Mouse (Mus musculus): ENCODE results near the gene S100a5. TPM values are rescaled to one million over a fixed set of nuclear protein-coding genes. Genes with fewer than 3 reads are reported as not detected.

The S100a5 gene
- polyA plus RNA-seq (2015; fragmentation: Nextera tagmentation; extraction: Ambion mirVana): 0.46 TPM in 1 of 2 replicates, not detected in the other

- Histone ChIP-seq H3K27ac (no peak within 1 kb of the TSS), H3K4me3 (replicated peaks) (no peak within 1 kb of the TSS), H3K9ac (no peak within 1 kb of the TSS), H3K9me3 (replicated peaks) (no peaks in the 10 kb centered on the region), H3K4me1 (peaks cover 43% of the 10 kb centered on the region), H3K27me3 (no peaks in the 10 kb centered on the region), H3K36me3 (no peaks in the 10 kb centered on the region), H3K4me2 (no peak within 1 kb of the TSS)
- 68% methylated on average over 3 of the region's 3 CpGs for WGBS
- ATAC-seq (replicated peaks; ENCODE audit: low FRiP score): no peak
Observed at GRCm38 (mm10) chr3:90608223-90608622, at the start of gene S100a5. TSS of gene S100a5 (plus strand) at chr3:90608523.

DNA sequence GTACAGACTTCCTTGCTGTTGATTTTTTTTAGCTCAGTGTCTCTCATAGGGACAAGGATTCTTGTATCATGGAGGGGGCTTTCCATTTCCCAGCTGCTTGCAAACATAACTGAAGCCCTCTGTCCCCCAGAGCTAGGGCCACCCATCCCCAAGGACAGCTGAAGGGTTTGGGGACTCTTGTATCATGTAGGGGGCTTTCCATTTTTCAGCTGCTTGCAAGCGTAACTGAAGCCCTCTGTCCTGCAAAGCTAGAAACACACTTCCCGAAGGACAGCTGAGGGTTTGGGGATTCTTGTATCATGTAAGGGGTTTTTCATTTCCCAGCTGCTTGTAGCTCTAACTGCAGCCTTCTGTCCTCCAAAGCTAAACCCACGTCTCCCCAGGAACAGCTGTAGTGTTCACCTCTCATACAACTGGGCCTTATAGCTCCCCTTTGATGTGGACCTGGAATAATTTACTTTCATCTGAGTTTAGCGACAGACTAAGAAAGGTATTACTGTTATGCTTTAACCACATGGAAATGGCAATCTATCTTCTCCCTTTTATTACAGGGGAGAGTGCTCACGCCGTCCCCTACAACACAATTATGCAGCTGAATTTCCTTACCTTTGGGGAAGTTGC, 48.2 kb upstream of the S100a5 start, which contains the start of gene S100a3:
Gene S100a3 (plus strand): TSS at position 571 of the 621 bp plus-strand sequence.
- Histone ChIP-seq H3K4me2 (no peak within 1 kb of the TSS), H3K36me3 (no peaks in the 10 kb centered on the region), H3K4me1 (no peaks in the 10 kb centered on the region), H3K4me3 (replicated peaks) (no peak within 1 kb of the TSS), H3K27me3 (no peaks in the 10 kb centered on the region), H3K9ac (no peak within 1 kb of the TSS), H3K9me3 (replicated peaks) (no peaks in the 10 kb centered on the region), H3K27ac (no peak within 1 kb of the TSS)
- 65% methylated on average over 6 of the region's 6 CpGs for WGBS
- no peak for ATAC-seq (replicated peaks; ENCODE audit: low FRiP score)

GRCm38 (mm10) chr3:90574691-90575090, 33.6 kb upstream of the S100a5 start:
- H3K9ac ChIP-seq: no peak overlapping the region
- H3K27me3 ChIP-seq: no peaks in the 10 kb centered on the region
- WGBS: 85% methylated on average over 5 of the region's 5 CpGs
- no peak overlapping the region for H3K4me2 ChIP-seq
- no peak overlapping the region for H3K4me3 ChIP-seq (replicated peaks)
- ATAC-seq (replicated peaks; ENCODE audit: low FRiP score): no peak
- H3K27ac ChIP-seq: no peak overlapping the region
- 0 out of 2 replicates have a peak, but pooled peaks cover 4% of the 10 kb centered on the region for H3K4me1 ChIP-seq
- H3K9me3 ChIP-seq (replicated peaks): no peaks in the 10 kb centered on the region
- H3K36me3 ChIP-seq: no peaks in the 10 kb centered on the region

DNA sequence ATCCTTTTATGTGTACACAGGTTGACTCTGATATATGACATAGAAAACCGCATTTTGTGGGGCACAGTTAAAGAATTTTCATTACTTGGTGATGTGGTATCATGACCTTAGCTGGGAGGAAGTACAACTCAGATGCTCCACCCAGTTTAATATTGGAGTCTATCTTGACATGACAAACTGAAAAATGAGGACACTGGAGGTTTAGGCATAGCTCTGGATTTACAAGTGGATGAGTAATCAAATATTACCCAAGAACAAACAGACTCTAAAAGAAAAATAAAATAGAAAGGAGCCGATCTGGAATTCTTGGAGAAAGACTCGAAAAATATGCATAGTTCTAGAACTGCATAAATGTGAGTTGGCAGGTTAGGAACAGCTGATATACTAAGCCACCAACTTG, 33.0 kb upstream of the S100a5 start:
- no peak overlapping the region for H3K4me3 ChIP-seq (replicated peaks)
- H3K27ac ChIP-seq: no peak overlapping the region
- H3K4me2 ChIP-seq: no peak overlapping the region
- WGBS: 66% methylated on average over 3 of the region's 3 CpGs
- no peak for ATAC-seq (replicated peaks; ENCODE audit: low FRiP score)
- 0 out of 2 replicates have a peak, but pooled peaks cover 4% of the 10 kb centered on the region for H3K4me1 ChIP-seq
- no peaks in the 10 kb centered on the region for H3K27me3 ChIP-seq
- H3K36me3 ChIP-seq: no peaks in the 10 kb centered on the region
- H3K9me3 ChIP-seq (replicated peaks): no peaks in the 10 kb centered on the region
- H3K9ac ChIP-seq: no peak overlapping the region

DNA sequence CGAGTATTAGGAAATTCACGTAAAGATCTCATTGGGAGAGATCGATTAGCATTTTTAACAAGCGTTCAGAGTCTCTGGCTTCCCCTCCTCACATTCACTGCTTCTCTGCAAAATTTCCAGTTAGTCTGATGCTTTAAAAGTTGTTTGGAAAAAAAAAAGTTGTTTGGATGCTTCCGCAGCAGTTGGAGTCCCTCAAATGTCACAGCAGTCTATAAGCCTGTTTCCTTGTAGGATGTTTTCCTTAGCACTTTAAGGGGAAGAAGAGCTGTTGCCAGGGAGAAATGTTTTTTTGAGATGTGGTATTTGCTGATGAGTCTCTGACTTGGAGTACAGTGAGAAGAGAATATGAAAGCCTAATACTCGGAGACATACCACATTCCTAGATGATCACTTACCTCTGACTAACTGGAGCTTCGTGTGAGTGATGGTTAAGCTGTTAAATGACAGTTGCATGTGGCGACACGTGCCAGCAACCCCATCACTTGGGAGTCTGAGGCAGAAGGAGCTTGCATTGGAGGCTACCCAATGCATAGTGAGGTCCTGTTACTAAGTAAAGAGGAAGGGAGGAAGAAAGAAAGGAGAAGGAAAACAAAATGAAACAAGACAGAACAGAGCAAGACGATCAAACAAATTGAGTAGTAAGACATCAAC, 31.8 kb upstream of the S100a5 start:
- Histone ChIP-seq H3K27ac (peak overlapping the region; percentile 51; the same call in 1 of the 2 replicates), H3K4me3 (replicated peaks) (no peak overlapping the region), H3K27me3 (no peaks in the 10 kb centered on the region), H3K9me3 (replicated peaks) (no peaks in the 10 kb centered on the region), H3K9ac (no peak overlapping the region), H3K36me3 (no peaks in the 10 kb centered on the region), H3K4me1 (0 out of 2 replicates have a peak, but pooled peaks cover 4% of the 10 kb centered on the region), H3K4me2 (no peak overlapping the region)
- 66% methylated on average over 10 of the region's 10 CpGs for WGBS
- no peak for ATAC-seq (replicated peaks; ENCODE audit: low FRiP score)

- no peak overlapping the region for H3K9ac ChIP-seq
- H3K27me3 ChIP-seq: no peaks in the 10 kb centered on the region
- 44% methylated on average over 7 of the region's 7 CpGs for WGBS
- H3K27ac ChIP-seq: no peak overlapping the region
- peaks cover 9% of the 10 kb centered on the region; the same call in 1 of the 2 replicates for H3K4me1 ChIP-seq
- H3K9me3 ChIP-seq (replicated peaks): no peaks in the 10 kb centered on the region
- no peaks in the 10 kb centered on the region for H3K36me3 ChIP-seq
- no peak; the same call in 1 of the 2 replicates for ATAC-seq (replicated peaks; ENCODE audit: low FRiP score)
- H3K4me3 ChIP-seq (replicated peaks): no peak overlapping the region
- H3K4me2 ChIP-seq: no peak overlapping the region
Observed at GRCm38 (mm10) chr3:90579433-90579832, 28.9 kb upstream of the S100a5 start.

- no peaks in the 10 kb centered on the region for H3K36me3 ChIP-seq
Observed at GRCm38 (mm10) chr3:90581141-90581540, 27.2 kb upstream of the S100a5 start.

DNA sequence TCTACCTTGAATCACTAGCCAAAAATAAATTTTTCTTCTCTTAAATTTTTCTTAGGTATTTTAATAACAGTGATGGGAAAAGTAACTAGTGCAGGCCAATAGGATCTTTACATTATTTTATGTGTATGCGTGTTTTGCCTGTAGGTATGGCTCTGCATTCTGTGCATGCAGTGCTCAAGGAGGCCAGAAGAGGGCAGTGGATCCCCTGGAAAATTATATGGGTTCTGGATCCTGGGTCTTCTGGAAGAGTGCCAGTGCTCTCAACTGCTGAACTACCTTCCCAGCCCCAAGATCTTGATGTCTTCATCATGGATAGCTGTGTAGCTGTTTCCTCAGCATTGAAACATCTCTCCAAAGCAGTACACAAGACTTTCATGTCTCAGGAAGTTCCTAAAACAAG, 26.2 kb upstream of the S100a5 start:
- WGBS: 94% methylated on average over 1 of the region's 1 CpGs
- ATAC-seq (replicated peaks; ENCODE audit: low FRiP score): no peak

More at GRCm38 (mm10) chr3:90581141-90581540, 27.2 kb upstream of the S100a5 start:
- Histone ChIP-seq H3K27ac (no peak overlapping the region), H3K4me1 (peaks cover 11% of the 10 kb centered on the region; the same call in 1 of the 2 replicates), H3K9ac (no peak overlapping the region), H3K9me3 (replicated peaks) (no peaks in the 10 kb centered on the region), H3K4me3 (replicated peaks) (no peak overlapping the region), H3K27me3 (no peaks in the 10 kb centered on the region), H3K4me2 (no peak overlapping the region)
- 91% methylated on average over 5 of the region's 5 CpGs for WGBS
- no peak for ATAC-seq (replicated peaks; ENCODE audit: low FRiP score)

DNA sequence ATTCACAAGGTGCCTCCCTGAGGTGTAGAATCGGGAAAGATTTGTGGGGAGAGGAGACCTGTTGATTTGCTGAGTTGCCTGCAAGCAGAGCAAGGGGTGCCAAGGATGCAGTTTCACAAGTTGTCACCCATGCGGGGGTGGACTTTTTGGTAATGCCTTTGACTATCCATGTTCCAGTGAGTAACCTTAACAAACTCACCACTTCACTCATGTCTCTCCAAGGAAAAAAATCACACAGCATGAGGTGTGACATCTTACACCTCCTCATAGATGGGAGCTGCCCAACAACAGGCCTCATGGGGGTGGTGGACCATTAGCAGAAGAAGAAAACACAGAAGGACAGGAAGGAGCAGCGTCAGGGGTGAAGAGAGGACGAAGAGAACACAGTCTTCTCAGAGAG, 25.8 kb upstream of the S100a5 start:
- Histone ChIP-seq H3K9me3 (replicated peaks) (no peaks in the 10 kb centered on the region), H3K4me1 (peaks cover 19% of the 10 kb centered on the region; the same call in 1 of the 2 replicates)
- WGBS: 75% methylated on average over 4 of the region's 4 CpGs

More for the DNA sequence above, 26.2 kb upstream of the S100a5 start:
- H3K4me3 ChIP-seq (replicated peaks): no peak overlapping the region
- H3K27ac ChIP-seq: no peak overlapping the region
- H3K4me1 ChIP-seq: peaks cover 17% of the 10 kb centered on the region; the same call in 1 of the 2 replicates
- H3K9me3 ChIP-seq (replicated peaks): no peaks in the 10 kb centered on the region
- H3K36me3 ChIP-seq: no peaks in the 10 kb centered on the region
- no peak overlapping the region for H3K4me2 ChIP-seq
- H3K9ac ChIP-seq: no peak overlapping the region
- no peaks in the 10 kb centered on the region for H3K27me3 ChIP-seq

DNA sequence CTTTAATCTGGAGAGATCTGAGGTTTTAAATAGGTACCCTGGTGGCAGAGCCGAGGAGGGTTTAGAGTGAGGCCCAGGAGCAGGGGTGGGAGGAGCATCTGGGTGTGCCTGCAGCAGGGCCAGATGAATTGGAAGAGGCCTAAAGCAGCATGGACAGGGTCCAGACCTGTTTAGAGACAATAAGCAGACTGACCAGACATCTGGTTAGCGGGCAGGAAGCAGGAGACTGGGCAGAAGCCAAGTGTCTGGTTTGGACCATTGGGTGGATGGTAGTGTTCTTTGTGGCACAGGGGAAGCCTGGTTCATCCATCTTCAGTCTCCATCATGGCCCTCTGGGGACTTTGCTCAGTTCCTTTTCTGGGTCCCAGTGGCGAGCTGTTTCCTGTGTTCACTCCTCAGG, 24.4 kb upstream of the S100a5 start:
- 42% methylated on average over 3 of the region's 3 CpGs for WGBS
- H3K36me3 ChIP-seq: no peaks in the 10 kb centered on the region
- no peak overlapping the region for H3K9ac ChIP-seq
- no peak overlapping the region for H3K27ac ChIP-seq
- peaks cover 19% of the 10 kb centered on the region; the same call in 1 of the 2 replicates for H3K4me1 ChIP-seq
- no peak overlapping the region for H3K4me3 ChIP-seq (replicated peaks)
- no peaks in the 10 kb centered on the region for H3K27me3 ChIP-seq
- H3K9me3 ChIP-seq (replicated peaks): no peaks in the 10 kb centered on the region
- ATAC-seq (replicated peaks; ENCODE audit: low FRiP score): no peak
- no peak overlapping the region for H3K4me2 ChIP-seq

More for the DNA sequence above, 25.8 kb upstream of the S100a5 start:
- Histone ChIP-seq H3K27ac (no peak overlapping the region), H3K36me3 (no peaks in the 10 kb centered on the region), H3K9ac (no peak overlapping the region), H3K4me3 (replicated peaks) (no peak overlapping the region), H3K4me2 (no peak overlapping the region), H3K27me3 (no peaks in the 10 kb centered on the region)
- ATAC-seq (replicated peaks; ENCODE audit: low FRiP score): no peak

- H3K27ac ChIP-seq: no peak overlapping the region
- no peak overlapping the region for H3K9ac ChIP-seq
- H3K9me3 ChIP-seq (replicated peaks): no peaks in the 10 kb centered on the region
- ATAC-seq (replicated peaks; ENCODE audit: low FRiP score): peak; percentile 36; the same call in 1 of the 2 replicates
- WGBS: 33% methylated on average over 5 of the region's 5 CpGs
- no peaks in the 10 kb centered on the region for H3K36me3 ChIP-seq
- H3K27me3 ChIP-seq: no peaks in the 10 kb centered on the region
- H3K4me1 ChIP-seq: peaks cover 15% of the 10 kb centered on the region; the same call in 1 of the 2 replicates
- H3K4me2 ChIP-seq: no peak overlapping the region
- H3K4me3 ChIP-seq (replicated peaks): no peak overlapping the region
Observed at GRCm38 (mm10) chr3:90585595-90585994, 22.7 kb upstream of the S100a5 start.

DNA sequence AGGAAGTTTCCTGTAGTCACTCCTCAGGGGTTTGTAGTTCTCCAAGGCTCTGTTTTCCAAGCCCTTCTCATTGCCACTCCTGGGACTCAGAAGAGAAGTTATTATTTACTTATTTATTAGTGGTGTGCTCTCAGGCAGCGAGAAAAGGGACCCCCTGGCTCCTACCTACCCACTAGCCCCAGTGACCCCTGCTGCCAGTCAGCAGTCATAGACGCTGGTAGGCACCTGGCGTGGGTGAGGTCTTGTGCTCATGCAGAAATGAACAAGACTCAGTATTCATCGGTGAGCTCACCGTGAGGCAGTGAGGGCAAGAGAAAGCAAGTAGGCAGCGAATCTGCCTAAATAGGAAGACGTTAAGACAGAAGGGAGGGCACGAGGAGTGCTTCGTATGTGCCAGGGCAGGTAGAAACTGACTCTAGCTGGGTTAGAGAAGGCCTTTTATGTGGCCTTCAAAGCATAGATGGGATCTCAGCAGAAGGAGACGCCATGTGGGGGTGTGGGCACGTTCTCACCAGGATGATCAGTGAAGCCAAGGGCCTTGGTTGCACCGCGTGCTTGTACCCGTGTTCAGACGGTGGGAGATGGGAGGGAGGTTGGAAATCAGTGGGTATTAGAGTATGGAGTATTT, 22.2 kb upstream of the S100a5 start:
- Histone ChIP-seq H3K9ac (no peak overlapping the region), H3K27me3 (no peaks in the 10 kb centered on the region), H3K4me1 (peaks cover 15% of the 10 kb centered on the region; the same call in 1 of the 2 replicates), H3K36me3 (no peaks in the 10 kb centered on the region), H3K4me2 (no peak overlapping the region), H3K9me3 (replicated peaks) (no peaks in the 10 kb centered on the region), H3K4me3 (replicated peaks) (no peak overlapping the region), H3K27ac (no peak overlapping the region)
- no peak for ATAC-seq (replicated peaks; ENCODE audit: low FRiP score)
- WGBS: 86% methylated on average over 15 of the region's 15 CpGs
